Mouse (Mus musculus) liver, adult 2 months (tissue): Measurements from ENCODE around the gene Hadhb.
A peak's percentile ranks its signal among the peaks of the same experiment; 100 is the strongest.

Experiments
- CTCF ChIP-seq: fragments of 200-500 bp; IDR thresholded peaks from 2 replicates; pipeline ENCODE4 v1.5.1; 2011; ENCODE audit warnings: low read depth, low read length, control low read depth
- POLR2A ChIP-seq: fragments of 200-500 bp; IDR thresholded peaks from 2 replicates; pipeline ENCODE4 v1.6.1; 2011; ENCODE audit warnings: low read length, control low read depth; ENCODE audit not compliant: insufficient read depth; ENCODE audit errors: extremely low read depth

DNA sequence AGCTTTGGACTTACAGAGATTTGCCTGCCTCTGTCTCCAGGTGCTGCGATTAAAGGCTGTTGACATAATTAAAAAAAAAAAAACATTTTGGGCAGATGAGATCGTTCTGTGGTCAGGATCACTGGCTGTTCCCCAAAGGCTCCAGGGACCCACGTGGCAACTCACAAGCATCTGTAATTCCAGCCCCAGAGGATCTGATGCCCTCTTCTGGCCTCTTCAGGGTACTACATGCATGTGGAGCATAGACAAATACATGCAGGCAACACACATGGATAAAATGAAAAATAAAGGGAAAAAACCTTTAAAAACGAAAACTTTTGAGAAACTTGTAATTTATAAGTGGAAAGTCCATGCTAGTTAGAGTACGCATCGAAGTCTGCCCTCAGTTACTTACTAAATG lies 52.2 kb downstream of the Hadhb start:
- peak; percentile 68 for TF ChIP-seq CTCF
- TF ChIP-seq POLR2A, result no peak
